Mouse (Mus musculus) Patski (cell line): ENCODE results near the gene Zfand5. TPM values are rescaled to one million over a fixed set of nuclear protein-coding genes. Genes with fewer than 3 reads are reported as not detected.
"Not testable (repeated sequence)": the region's sequence is repeated elsewhere in the genome, so short reads cannot be mapped to it uniquely, and the experiment has no call there.

Source experiments
- ATAC-seq: fragments of 100-300 bp; one replicate; pipeline ENCODE4 v1.8.0; 2021
- CTCF ChIA-PET: fragments of 350-600 bp; sonication (Branson Sonifier 250); formaldehyde crosslinking; loops from one replicate; lab custom pipeline; 2022; ENCODE audit warnings: inconsistent platforms; lab: Charles Lee
- POLR2A ChIA-PET: fragments of 350-600 bp; sonication (Branson Sonifier 250); formaldehyde crosslinking; loops from one replicate; lab custom pipeline; 2022; ENCODE audit warnings: antibody characterized with exemption, inconsistent platforms; lab: Charles Lee
- DNase-seq: peaks from one replicate; pipeline ENCODE4 v3.0.0-alpha.2; 2011; ENCODE audit warnings: low read depth, low spot score
- H3K27me3 ChIP-seq: fragments of 371-371 bp; one replicate; pipeline ENCODE4 v1.5.1; 2021
- CTCF ChIP-seq: fragments of 100-300 bp; IDR thresholded peaks from one replicate; pipeline ENCODE4 v1.5.1; 2021
- in situ Hi-C: fragments of 300-500 bp; cut with MboI; formaldehyde crosslinking; loops from 3 replicates; pipeline ENCODE4 v1.11.1; 2018; ENCODE audit warnings: low pct_unique_long_range_greater_than_20kb, mixed read lengths
- polyA plus RNA-seq: library from polyadenylated mRNA; unstranded; gene quantifications from one replicate; pipeline ENCODE4 v1.2.3, GENCODE M21; 2021

Zfand5 gene
- polyA plus RNA-seq, result 150 TPM

DNA sequence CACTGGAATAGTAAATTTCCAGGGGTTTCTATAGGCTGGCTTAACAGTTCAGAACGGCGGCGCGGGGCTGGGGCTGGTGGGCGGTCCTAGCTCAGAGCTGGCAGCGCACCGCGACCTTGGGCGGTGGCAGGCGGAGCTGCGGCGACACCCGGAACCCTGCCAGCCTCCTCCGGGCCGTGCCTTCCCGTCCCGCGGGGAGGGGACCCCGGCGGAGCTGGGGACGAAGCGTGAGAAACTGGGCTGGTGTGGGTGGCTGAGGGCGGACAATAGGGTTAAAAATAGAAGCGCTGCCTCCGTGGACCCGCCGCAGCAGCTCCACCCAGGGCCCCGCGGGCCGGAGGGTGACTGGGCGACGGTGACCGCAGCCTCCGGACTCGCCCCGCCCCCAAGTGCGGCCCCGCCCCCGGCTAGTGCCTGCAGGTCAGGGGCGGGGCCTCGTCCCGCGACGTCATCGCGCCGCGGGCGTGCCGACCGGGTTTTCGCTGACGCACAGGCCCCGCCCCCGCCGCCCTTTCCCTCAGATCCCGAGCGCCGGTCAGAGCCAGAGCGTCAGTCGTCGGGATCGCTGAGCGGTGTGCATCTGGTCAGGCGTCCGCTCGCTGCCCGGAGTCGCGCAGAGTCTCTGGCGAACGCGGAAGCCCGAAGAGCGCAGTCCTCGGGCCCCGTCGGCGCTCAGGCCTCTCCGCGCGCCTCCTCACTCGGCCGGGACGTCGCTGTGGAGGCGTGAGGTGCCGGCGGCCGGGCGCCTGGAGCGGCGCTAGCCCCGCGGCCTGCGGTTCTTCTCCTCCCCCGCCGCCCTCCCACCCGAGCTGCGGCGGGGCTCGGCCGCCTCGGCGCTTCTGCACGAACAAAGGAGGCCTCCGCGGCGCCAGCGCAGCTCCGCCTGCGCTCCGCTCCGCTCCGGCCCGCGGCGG is at the start of gene Zfand5:
Gene Zfand5 (plus strand): TSS at position 538 of the 914 bp plus-strand sequence.
- in situ Hi-C loops, result loop anchor here (5.0 kb wide), 3 partner anchors 115 to 235 kb away; no protein-coding TSS in a partner anchor
- DNase-seq (peak; percentile 79), ATAC-seq (peak; percentile 92)
- CTCF ChIA-PET, result no interaction called here
- TF ChIP-seq CTCF, result no peak
- POLR2A ChIA-PET, result interaction anchor here (0.6 to 3.8 kb wide), 10 partner anchors 36 to 235 kb away, joined by 3 to 28 read pairs (median 3); no protein-coding TSS in a partner anchor
- H3K27me3 ChIP-seq, result no peaks in the 10 kb centered on the region

DNA sequence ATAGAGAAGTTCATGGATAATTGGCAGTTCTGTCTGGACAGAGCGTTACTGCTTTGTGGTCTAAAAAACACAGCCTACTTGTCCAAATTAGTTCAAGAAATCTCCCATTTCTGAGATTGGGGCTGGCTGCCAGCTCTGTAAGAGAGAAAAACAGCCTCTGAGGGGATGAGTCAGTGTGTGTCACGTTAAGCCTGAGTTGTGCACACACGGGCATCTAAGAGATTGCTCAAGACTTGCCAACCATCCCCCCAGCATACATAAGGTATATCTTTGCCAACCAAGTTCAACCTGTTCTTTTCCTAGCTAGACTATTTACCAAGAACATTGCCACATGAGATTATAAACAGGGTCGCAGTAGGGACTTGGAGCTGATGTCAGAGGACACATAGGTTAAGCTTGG is 44.9 kb upstream of the Zfand5 start:
- CTCF ChIA-PET, result interaction anchor here (1.0 to 1.9 kb wide), 7 partner anchors 19 to 190 kb away, joined by 3 to 5 read pairs (median 4); no protein-coding TSS in a partner anchor
- peak; percentile 91 for DNase-seq
- no peaks in the 10 kb centered on the region for H3K27me3 ChIP-seq
- in situ Hi-C loops, result no loop called here
- peak; percentile 95 for ATAC-seq
- no peak for TF ChIP-seq CTCF
- POLR2A ChIA-PET, result interaction anchor here (0.9 kb wide), 1 partner anchor 120 kb away, joined by 3 read pairs; no protein-coding TSS in a partner anchor

DNA sequence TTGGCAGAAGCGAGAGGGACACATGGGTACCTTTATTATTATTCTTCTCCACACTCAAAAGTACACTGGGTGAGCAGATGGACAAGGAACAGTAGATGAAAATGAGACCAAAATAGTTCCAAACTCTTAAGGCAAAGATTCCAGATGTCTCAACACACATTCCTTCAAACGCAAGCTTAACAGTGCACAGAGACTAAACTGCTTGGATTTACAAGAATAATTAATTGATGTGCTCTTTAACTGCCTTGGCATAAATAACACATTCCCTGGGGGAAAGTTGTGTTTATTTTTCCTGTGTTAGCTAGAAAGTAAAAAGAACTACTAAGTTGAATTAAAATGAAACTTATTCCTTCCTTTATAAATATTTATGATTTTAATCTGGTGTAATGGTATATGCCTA is 44.3 kb upstream of the Zfand5 start:
- CTCF ChIA-PET, result interaction anchor here (1.0 to 1.9 kb wide), 7 partner anchors 20 to 191 kb away, joined by 3 to 5 read pairs (median 4); no protein-coding TSS in a partner anchor
- in situ Hi-C loops, result no loop called here
- POLR2A ChIA-PET, result interaction anchor here (0.7 kb wide), 1 partner anchor 44 kb away, joined by 3 read pairs; the partner anchor contains the start of gene Zfand5
- no peaks in the 10 kb centered on the region for H3K27me3 ChIP-seq
- TF ChIP-seq CTCF, result no peak
- ATAC-seq (peak; percentile 71), DNase-seq (peak; percentile 35)

DNA sequence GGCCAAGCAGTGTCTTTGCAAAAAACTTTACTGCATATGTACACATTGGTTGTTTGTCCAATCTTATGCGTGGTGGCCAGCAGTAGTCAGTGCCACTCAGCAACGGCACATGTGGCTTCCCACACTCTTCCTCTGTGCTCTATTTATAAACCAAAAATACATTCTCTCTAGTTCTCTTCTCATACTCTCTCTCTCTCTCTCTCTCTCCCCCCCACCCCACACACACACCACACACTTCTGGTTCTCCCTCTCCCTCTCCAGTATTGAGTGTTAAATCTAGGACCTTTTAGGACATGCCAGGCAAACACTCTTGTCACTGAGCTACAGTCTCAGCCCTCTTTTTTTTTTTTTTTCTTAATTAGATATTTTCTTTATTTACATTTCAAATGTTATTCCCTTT is 23.3 kb upstream of the Zfand5 start:
- ATAC-seq, POLR2A ChIA-PET, in situ Hi-C loops, DNase-seq, H3K27me3 ChIP-seq, CTCF ChIA-PET: not testable (repeated sequence)

DNA sequence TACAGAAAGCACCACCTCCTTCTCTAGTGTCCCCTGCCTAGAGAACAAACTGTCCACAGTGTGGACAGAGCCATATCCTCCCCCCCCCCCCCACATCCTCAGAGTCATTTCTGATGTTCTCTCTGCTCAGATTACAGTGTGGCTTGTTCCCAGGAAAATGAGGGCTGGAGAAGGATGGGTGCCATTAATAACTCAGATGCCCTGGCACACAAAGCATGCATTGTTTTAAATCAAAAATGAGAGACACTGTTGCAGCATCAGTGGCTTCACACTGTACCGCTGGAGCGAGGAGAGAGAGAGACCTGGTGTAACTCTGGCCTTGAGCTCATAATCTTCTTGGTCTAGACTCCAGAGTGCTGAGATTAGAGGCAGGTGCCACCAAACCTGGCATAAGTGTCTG is 18.2 kb upstream of the Zfand5 start:
- in situ Hi-C loops, result no loop called here

DNA sequence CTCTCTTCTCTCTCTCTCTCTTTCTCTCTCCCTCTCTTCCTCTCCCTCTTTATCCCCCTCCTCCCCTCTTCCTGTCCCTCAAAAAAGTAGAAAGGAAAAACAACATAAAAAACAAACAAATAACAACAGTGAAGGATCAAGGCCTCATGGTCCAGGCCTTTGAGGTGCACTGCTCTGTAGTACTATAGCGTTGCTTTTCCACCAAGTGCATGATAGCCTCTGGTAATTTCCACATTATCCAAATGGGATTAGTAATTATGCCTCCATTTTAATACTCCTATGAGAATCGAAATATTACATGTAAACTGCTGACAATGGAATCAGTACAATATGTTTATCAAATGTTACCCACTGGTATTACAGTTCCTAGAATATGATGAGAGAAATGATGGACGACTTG is 16.2 kb upstream of the Zfand5 start:
- POLR2A ChIA-PET, result interaction anchor here (0.6 kb wide), 1 partner anchor 1366 kb away, joined by 4 read pairs; no protein-coding TSS in a partner anchor
- ATAC-seq (no peak), DNase-seq (no peak)
- H3K27me3 ChIP-seq, result no peaks in the 10 kb centered on the region
- no peak for TF ChIP-seq CTCF
- CTCF ChIA-PET, result no interaction called here
- in situ Hi-C loops, result no loop called here

More for the DNA sequence above, 18.2 kb upstream of the Zfand5 start:
- TF ChIP-seq CTCF, result no peak
- ChIA-PET POLR2A (interaction anchor here (0.7 kb wide), 1 partner anchor 81 kb away, joined by 3 read pairs; no protein-coding TSS in a partner anchor), CTCF (no interaction called here)
- DNase-seq (no peak), ATAC-seq (no peak)
- no peaks in the 10 kb centered on the region for H3K27me3 ChIP-seq

- in situ Hi-C loops, result no loop called here
Measured at GRCm38 (mm10) chr19:21259453-21259852, 12.6 kb upstream of the Zfand5 start.

DNA sequence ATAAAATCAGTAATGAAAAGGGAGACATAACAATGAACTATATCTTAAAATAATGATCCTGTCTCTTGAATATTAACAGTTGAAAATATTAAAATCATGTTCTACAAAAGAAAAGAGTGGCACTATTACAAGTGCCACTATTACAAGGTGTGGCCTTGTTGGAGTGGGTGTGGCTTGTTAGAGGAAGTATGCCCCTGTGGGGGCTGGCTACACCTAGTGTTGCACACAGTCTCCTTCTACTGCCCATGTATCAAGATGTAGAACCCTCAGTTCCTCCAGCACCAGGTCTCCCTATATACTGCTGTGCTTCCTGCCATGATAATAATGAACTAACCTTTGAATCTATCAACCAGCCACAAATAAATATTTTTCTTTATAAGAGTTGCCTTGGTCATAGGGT is 11.8 kb upstream of the Zfand5 start:
- DNase-seq (no peak), ATAC-seq (no peak)
- ChIA-PET POLR2A (interaction anchor here (0.5 kb wide), 1 partner anchor 16 kb away, joined by 7 read pairs; no protein-coding TSS in a partner anchor), CTCF (no interaction called here)
- no peak for TF ChIP-seq CTCF
- H3K27me3 ChIP-seq, result no peaks in the 10 kb centered on the region
- in situ Hi-C loops, result no loop called here

More at GRCm38 (mm10) chr19:21259453-21259852, 12.6 kb upstream of the Zfand5 start:
- ChIA-PET POLR2A (interaction anchor here (1.1 kb wide), 1 partner anchor 56 kb away, joined by 3 read pairs; no protein-coding TSS in a partner anchor), CTCF (no interaction called here)
- TF ChIP-seq CTCF, result no peak
- ATAC-seq (no peak), DNase-seq (no peak)
- H3K27me3 ChIP-seq, result no peaks in the 10 kb centered on the region

GRCm38 (mm10) chr19:21271186-21271585 is 892 bp upstream of the Zfand5 start:
- no peak for ATAC-seq
- no peaks in the 10 kb centered on the region for H3K27me3 ChIP-seq
- ChIA-PET CTCF (interaction anchor here (1.2 kb wide), 1 partner anchor 27 kb away, joined by 3 read pairs; no protein-coding TSS in a partner anchor), POLR2A (interaction anchor here (0.9 to 3.8 kb wide), 5 partner anchors 35 to 231 kb away, joined by 3 to 28 read pairs (median 3); no protein-coding TSS in a partner anchor)
- no peak for DNase-seq
- TF ChIP-seq CTCF, result no peak
- in situ Hi-C loops, result loop anchor here (5.0 kb wide), 3 partner anchors 114 to 234 kb away; no protein-coding TSS in a partner anchor

DNA sequence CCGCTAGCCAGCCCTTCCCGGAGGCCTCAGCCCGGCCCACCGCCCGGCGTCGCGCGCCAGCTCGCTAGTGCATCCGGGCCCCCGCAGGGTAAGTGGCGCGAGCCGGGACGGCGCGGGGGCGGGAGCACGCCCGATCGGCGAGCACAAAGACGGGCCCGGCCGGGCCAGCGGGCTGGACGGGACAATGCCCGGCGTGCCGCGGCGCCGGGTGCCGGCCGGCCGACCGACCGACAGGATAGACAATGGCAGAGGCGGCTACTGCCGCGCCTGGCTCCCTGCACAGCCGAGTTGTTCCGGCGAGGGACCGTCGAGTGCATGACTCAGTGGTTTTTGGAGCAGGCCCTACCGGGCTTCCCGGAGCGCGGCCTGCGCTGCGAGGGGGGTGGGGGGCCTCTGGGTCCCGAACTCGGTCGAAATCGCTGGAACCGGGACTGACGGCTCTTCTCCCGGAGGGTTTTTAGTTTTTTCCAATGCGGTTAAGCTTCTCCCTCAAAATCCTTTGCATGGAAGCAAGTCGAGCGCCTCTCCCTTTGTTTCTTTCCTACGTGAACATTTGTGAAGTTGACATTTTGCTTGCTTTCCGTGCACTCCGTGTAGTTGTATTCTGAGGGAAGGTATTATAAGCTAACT is 692 bp downstream of the Zfand5 start:
- CTCF ChIA-PET, result interaction anchor here (1.1 to 1.4 kb wide), 2 partner anchors 43 to 239 kb away, joined by 3 read pairs; no protein-coding TSS in a partner anchor
- ATAC-seq, result peak; percentile 41
- no peak for DNase-seq
- in situ Hi-C loops, result loop anchor here (5.0 kb wide), 3 partner anchors 115 to 235 kb away; no protein-coding TSS in a partner anchor
- POLR2A ChIA-PET, result interaction anchor here (0.6 to 3.8 kb wide), 9 partner anchors 108 to 665 kb away, joined by 3 to 28 read pairs (median 4); no protein-coding TSS in a partner anchor
- TF ChIP-seq CTCF, result no peak
- H3K27me3 ChIP-seq, result no peaks in the 10 kb centered on the region
